Mouse (Mus musculus) A20 (cell line): Measurements from ENCODE around the gene Zmat5.
"Not testable (repeated sequence)": the region's sequence is repeated elsewhere in the genome, so short reads cannot be mapped to it uniquely, and the experiment has no call there.

ENCODE experiments used
- DNase-seq: peaks from one replicate; pipeline ENCODE4 v3.0.0-alpha.2; 2011; ENCODE audit warnings: low read depth, low spot score

Zmat5 gene

DNA sequence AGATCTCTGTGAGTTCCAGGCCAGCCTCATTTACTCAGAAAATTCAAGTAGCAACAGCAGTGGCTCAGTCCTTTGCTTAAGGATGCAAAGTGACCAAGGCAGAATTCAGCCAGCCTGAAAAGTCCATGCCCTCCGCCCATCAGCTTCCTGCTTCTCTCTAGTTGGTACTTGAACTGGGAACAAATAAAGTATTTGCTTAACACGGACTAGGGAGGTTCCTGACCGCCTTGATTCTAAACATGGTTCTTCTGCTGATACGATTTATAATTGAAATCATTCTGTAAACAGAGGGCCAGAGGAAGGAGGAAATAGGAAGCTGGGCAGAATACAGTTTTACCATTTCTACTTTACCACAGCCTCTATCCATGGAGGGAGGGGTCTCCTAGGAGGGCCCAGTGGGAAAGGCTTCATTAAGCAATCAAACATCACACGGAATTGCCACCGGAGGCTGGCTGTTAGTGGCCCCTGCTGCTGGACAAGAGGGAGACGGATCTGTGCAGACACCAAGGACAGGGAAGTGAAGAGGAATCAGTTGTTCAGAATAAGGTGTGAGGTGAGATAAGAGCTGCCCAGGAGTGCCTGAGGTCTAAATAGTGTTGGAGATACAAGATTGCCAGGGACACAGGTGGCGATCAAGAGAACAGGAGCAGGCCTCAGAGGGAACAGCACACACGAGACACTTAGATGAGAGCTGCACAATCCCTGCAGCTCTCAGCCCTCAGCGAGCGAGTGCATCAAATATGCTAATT lies 15.7 kb upstream of the Zmat5 start:
- DNase-seq = no peak

GRCm38 (mm10) chr11:4690353-4690752 lies 14.1 kb upstream of the Zmat5 start:
- no peak for DNase-seq

GRCm38 (mm10) chr11:4691213-4691612 lies 13.3 kb upstream of the Zmat5 start:
- DNase-seq = no peak

GRCm38 (mm10) chr11:4692162-4692561 lies 12.3 kb upstream of the Zmat5 start:
- DNase-seq = no peak

GRCm38 (mm10) chr11:4697043-4697983 lies 7.2 kb upstream of the Zmat5 start:
- DNase-seq = no peak

- no peak for DNase-seq
Measured at GRCm38 (mm10) chr11:4700726-4701125, 3.8 kb upstream of the Zmat5 start.

DNA sequence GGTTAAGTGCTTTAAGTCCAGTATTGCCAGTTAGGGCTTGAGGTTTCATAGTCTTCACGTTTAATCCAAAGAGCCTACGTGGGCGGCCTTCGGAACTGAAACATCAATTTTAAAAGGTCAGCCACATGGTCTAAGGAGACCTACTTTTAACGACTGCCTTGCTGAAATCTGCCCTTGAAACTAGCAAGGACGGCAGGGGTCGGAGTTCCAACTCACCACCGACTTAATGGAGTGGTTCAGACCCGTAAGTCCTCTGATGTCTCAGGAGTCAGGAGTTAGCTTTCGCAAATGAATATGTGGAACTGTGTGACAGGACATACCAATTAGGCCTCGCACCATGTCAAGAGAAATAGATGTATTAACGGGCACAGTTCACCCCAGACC lies 798 bp upstream of the Zmat5 start:
- no peak for DNase-seq

DNA sequence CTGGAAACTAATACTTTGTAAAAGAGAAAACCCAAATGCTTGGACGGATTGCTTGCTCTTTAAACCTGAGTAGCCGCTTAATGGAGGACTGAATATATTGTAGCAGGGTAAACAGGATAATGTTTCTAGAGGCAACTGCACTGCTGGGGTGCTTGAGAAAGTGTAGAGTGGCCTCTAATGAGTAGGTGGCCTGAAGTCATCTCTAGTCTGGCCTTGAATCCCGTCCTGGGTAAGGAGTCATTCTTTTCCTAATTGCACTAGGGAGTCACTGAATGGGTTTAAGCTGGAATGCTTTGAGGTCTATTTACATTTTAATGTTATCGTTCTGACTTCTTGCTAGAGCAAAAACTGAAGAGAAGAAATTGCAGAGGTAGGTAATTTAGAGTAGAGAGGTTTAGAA lies 700 bp downstream of the Zmat5 start:
- DNase-seq = peak; percentile 38

- DNase-seq = not testable (repeated sequence)
Measured at GRCm38 (mm10) chr11:4710188-4710587, 5.7 kb downstream of the Zmat5 start.

DNA sequence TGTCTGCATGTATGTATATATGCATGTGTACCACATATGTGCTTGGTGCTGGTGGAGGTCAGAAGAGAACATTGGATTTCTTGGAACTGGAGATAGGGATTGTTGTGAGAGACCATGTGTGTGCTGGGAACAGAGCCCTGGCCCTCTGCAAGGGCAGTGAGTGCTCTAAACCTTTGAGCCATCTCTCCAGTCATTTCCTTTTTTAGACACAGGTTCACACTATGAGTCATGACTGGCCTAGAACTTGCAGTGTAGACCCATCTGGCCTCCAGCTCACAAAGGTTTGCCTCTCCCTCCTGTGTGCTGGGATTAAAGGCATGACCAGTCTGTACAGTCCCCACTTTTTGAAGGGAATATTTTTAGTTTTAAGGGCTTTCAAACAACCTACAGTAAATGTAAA lies 8.3 kb downstream of the Zmat5 start:
- no peak for DNase-seq

- no peak for DNase-seq
Measured at GRCm38 (mm10) chr11:4714727-4715126, 10.2 kb downstream of the Zmat5 start.

GRCm38 (mm10) chr11:4715596-4715995 lies 11.1 kb downstream of the Zmat5 start:
- no peak for DNase-seq

DNA sequence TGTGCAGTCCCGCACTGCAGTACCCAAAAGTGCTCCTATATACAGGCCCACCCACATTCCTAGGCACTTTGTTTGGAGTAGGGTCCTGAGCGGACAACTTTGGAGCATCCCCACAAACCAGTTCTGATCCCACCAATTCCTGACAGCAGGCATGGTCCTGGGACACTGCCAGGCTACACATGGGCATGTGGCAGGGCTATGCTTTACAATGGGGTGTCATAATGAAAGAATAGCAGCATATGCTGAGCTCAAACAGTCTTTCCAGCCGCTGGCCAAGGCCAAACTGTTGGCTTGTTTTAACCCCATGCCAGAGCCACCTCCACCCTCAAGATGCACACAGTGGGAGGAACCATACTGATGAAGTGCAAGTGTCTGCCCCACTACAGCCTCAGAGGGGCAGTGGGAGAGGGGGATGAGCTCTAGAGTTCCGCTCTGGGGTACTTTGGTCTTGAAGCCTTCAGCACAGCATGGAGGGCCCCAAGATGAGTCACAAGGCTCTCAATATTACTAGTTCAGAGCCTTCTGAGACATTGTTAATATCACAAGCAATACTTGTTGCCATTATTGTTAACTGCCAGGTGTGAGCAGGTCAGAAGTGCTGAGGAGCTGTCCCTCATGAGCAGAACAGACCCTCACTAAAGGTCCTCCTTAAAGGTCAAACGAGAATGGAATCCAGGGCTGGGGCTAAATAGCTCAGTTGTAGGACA lies 12.2 kb downstream of the Zmat5 start:
- no peak for DNase-seq

DNA sequence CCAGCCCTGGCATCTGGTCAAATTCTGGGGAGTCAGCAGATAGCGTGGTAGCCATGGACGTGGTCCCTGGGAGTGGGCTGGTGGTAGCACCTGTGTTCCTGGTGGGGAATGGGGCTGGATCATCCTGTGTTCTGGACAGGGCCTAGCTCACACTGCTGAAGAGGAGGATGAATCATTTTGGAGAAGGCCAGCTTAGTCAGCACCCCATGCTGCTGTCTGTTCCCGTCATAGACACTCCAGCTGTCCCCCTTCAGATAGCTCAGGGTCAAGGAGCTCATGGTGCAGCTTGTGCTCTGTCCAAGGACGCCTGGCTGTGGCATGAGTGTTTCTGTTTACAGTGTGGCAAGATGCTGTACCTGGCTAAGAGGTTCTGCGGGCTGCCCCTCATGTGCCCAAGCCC lies 14.1 kb downstream of the Zmat5 start:
- DNase-seq = no peak

- DNase-seq = no peak
Measured at GRCm38 (mm10) chr11:4719961-4720360, 15.5 kb downstream of the Zmat5 start.

DNA sequence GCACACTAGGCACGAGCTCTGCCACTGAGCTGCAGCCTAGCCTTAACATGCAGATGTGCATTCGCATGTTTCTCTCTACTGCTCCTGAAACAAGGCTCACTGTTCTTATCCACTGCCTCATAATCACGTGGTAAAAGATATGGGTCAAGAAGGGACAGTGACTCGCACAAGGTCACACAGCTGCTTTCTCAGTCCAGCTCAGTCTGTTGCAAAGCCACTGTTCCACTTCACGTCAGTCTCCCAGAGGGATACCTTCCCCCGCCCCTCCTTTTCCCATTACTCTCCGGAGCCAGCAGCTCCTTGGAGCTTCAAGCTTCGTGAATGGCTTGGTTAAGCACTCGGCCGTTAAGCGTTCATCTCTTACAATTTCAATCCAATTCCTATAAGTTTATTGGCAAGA lies 15.9 kb downstream of the Zmat5 start:
- no peak for DNase-seq

GRCm38 (mm10) chr11:4720900-4721580 lies 16.6 kb downstream of the Zmat5 start:
- no peak for DNase-seq

- DNase-seq = no peak
Measured at GRCm38 (mm10) chr11:4721728-4722127, 17.2 kb downstream of the Zmat5 start.

DNA sequence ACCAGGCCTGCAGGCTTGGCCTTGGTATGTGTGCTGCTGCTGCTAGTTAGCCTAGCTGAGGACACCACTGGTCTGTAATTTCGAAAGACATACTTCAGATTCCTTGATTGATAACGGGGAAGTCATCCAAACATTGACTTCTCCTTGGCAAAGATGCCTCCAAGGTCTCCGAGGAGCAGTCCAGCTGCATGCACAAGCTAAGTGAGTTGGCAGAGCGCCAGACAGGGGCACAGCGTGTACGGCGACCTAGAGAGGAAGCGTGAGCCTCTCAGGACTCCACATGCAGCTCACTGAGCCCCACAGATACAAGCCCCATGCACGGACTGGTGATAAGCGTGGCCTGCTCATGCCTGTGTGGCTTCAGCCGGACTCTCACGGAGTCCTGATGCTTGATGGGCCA lies 25.1 kb downstream of the Zmat5 start:
- DNase-seq = no peak

GRCm38 (mm10) chr11:4730096-4730495 lies 25.6 kb downstream of the Zmat5 start:
- DNase-seq = no peak

DNA sequence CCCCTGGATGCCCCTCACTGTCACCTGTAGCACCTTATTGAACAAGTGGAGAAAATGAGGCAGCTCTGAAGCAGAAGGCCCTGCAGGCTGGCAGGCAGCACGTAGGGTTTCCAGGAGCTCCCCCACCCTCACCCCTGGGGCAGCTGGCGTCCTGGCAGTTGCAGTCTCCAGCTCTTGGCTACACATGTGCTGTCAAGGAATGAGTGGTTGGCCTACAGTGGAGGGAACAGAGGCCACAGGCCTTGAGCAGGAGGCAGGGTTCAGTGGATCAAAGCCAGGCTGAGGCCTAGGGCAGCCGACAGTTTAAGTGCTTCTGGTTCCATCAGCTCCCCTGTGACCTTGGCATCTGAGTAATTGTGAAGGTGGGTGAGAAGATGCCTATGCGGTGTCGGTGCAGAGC lies 26.4 kb downstream of the Zmat5 start:
- no peak for DNase-seq

DNA sequence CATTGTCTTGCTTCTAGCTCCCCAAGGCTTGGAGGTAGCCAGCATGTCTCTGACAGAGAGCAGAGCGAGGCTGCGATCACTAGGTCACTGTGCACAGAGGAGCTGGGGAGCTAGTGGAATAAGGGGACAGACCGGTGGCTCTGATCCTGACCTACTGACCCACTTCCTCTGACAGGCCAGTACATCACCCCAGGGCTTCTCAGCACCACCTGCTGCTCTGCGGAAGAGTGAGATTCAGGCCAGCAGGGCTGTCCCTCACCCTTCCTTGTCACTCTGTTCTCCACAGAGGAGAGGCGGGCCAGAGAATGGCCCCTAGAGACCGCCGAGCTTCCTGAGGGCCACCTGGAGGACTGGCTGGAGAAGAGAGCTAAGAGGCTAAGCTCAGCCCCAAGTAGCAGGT lies 27.3 kb downstream of the Zmat5 start:
- no peak for DNase-seq
